Mouse (Mus musculus): Measurements from ENCODE around the gene Serinc4. TPM values are rescaled to one million over a fixed set of nuclear protein-coding genes. Genes with fewer than 3 reads are reported as not detected.

The Serinc4 gene
- total RNA-seq, 2 experiments from 2014 or later = 0.40 to 0.56 TPM

- no peak for DNase-seq (ENCODE audit: low spot score in 2 of 2)
Observed at GRCm38 (mm10) chr2:121403296-121403695, 53.3 kb downstream of the Serinc4 start.

GRCm38 (mm10) chr2:121396624-121397023, 60.0 kb downstream of the Serinc4 start:
- DNase-seq (ENCODE audit: low spot score in 2 of 2) = peak; percentile 71 to 91

Small RNA genes within 50 kb of the gene (microRNA-seq; reads per million reads assigned to microRNA genes)
- 0 reads per million in 2 experiments for gene Gm22953

Other genes starting within 250 kb of the Serinc4 start
- 100 to 1,000 TPM; 128 to 144 TPM for gene Trp53bp1, start 185.4 kb downstream of the Serinc4 start, total RNA-seq (2021)
- 100 to 1,000 TPM; 595 to 602 TPM for gene Map1a, start 167.2 kb downstream of the Serinc4 start, total RNA-seq (2021)
- gene Ppip5k1, start 101.4 kb downstream of the Serinc4 start, total RNA-seq (2021) = 100 to 1,000 TPM; 106 to 109 TPM
- gene Ckmt1, start 99.1 kb downstream of the Serinc4 start, total RNA-seq (2021) = 100 to 1,000 TPM; 380 to 418 TPM
- gene Strc, start 69.6 kb downstream of the Serinc4 start, total RNA-seq (2021) = under 1 TPM; 0.58 to 0.77 TPM
- 100 to 1,000 TPM; 189 to 197 TPM for gene Pdia3, start 43.0 kb downstream of the Serinc4 start, total RNA-seq (2021)
- gene Catsper2, start 43.0 kb downstream of the Serinc4 start, total RNA-seq (2021) = 1 to 10 TPM; 3.4 to 4.6 TPM
- not detected for gene Ell3, start 12.5 kb downstream of the Serinc4 start, total RNA-seq (2021)
- gene Serf2, start 7.6 kb downstream of the Serinc4 start, total RNA-seq (2021) = 100 to 1,000 TPM; 141 to 144 TPM
- gene Hypk, start 3.5 kb downstream of the Serinc4 start, total RNA-seq (2021) = 10 to 100 TPM; 17.8 to 18.0 TPM
- 10 to 100 TPM; 47.8 to 52.9 TPM for gene Mfap1b, start 17.3 kb upstream of the Serinc4 start, total RNA-seq (2021)
- 10 to 100 TPM; 31.0 to 31.4 TPM for gene Mfap1a, start 49.9 kb upstream of the Serinc4 start, total RNA-seq (2021)
- 1 to 10 TPM; 2.5 to 2.7 TPM for gene Wdr76, start 49.9 kb upstream of the Serinc4 start, total RNA-seq (2021)